ENCODE assay signal across 15 mouse cellular contexts in the genomic region with DNA sequence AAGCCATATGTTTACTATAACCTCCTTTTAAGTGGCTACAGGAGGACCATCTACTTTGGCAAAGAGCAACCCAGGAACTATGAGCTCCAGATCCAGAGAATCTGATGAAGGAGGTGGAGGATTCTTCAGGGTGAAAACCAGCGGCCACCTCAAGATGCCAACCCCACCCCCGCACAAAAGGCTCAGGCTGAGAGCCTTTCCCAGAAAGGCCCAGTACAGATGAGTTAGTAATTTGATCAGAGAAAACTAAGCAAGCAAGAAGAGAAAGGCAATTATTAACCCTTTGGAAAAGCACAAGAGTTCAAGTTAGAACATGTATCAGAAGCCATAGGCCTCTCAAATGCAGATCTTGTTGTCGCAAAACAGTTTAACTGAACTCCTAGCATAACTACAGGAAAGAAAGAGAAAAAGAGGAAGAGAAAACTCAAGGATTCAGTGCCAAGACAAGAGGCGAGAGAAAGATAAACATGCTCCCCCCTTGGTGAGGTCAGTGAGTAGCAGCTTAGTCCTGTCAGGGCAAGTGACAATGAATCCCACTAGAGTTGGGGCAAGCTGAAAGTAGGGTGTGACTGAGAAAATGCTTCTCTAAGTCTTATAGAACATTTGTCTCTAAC. TPM values are rescaled to one million over a fixed set of nuclear protein-coding genes. Genes with fewer than 3 reads are reported as not detected.
DNase-seq lines count a peak whose midpoint lies in the region; ATAC-seq and TF ChIP-seq lines count a peak whose summit lies in the region.
"Had no signal": no experiment of that assay in that cellular context is flagged by ENCODE, and none has a peak within 500 bp of the region (broad histone marks: within the 10 kb centered on the region; RNA-seq: fewer than 3 reads in every experiment).

No protein-coding gene starts in this region.

- WGBS in heart, embryonic 13.5 days: 58% methylated on average over 4 of the region's 4 CpGs
- WGBS in intestine, postnatal 0 days: 59% methylated on average over 4 of the region's 4 CpGs

- no peak overlapping the region for H3K4me2 ChIP-seq in heart, embryonic 13.5 days
- H3K4me2 ChIP-seq in intestine, postnatal 0 days (replicated peaks; ENCODE audit: low read depth): no peak overlapping the region

- DNase-seq in heart, postnatal 14 days: no peak
- DNase-seq in 416B (ENCODE audit: low read depth): peak; percentile 19
- DNase-seq in kidney, postnatal 25 days: peak; percentile 48 to 78
- DNase-seq in right cerebral cortex, postnatal 36 days (ENCODE audit: low spot score in 2 of 2): no peak
- no peak for DNase-seq in ovary, postnatal 36 days (ENCODE audit: low spot score)
- no peak for DNase-seq in thymus, postnatal 4 days
- DNase-seq: heart, adult 2 months; right cerebral cortex, postnatal 4 days; thymus, adult 18-20 months had no signal

- ATAC-seq in heart, embryonic 13.5 days (ENCODE audit: extremely low read depth, insufficient number of reproducible peaks, low FRiP score, low TSS enrichment): no peak
- ATAC-seq in intestine, postnatal 0 days: no peak

- no peak overlapping the region for H3K4me3 ChIP-seq in heart, embryonic 13.5 days
- H3K4me3 ChIP-seq in intestine, postnatal 0 days (ENCODE audit: low read depth, low read length): no peak overlapping the region
- H3K4me3 ChIP-seq: heart, adult 2 months had no signal

- peak overlapping the region; percentile 5 for H3K27ac ChIP-seq in heart, embryonic 13.5 days (replicated peaks)
- H3K27ac ChIP-seq in intestine, postnatal 0 days (ENCODE audit: low read depth, low read length): peak overlapping the region; percentile 68
- H3K27ac ChIP-seq: heart, adult 2 months had no signal

- intact Hi-C loops in heart, postnatal 14 days (cut with DNase I): no loop called here

- no peaks in the 10 kb centered on the region for H3K36me3 ChIP-seq in heart, embryonic 13.5 days
- no peaks in the 10 kb centered on the region for H3K36me3 ChIP-seq in intestine, postnatal 0 days (ENCODE audit: control insufficient read depth, insufficient read depth)

- H3K9me3 ChIP-seq in heart, embryonic 13.5 days: no peaks in the 10 kb centered on the region
- H3K9me3 ChIP-seq in intestine, postnatal 0 days (ENCODE audit: control insufficient read depth): no peaks in the 10 kb centered on the region

- H3K9ac ChIP-seq in heart, embryonic 13.5 days: no peak overlapping the region
- H3K9ac ChIP-seq in intestine, postnatal 0 days (ENCODE audit: low read depth, low read length): no peak overlapping the region

- H3K4me1 ChIP-seq in heart, embryonic 13.5 days: peaks cover 30% of the 10 kb centered on the region
- 0 out of 2 replicates have a peak, but pooled peaks cover 17% of the 10 kb centered on the region for H3K4me1 ChIP-seq in intestine, postnatal 0 days (replicated peaks; ENCODE audit: control insufficient read depth, insufficient read depth, low read length)

- peaks cover 7% of the 10 kb centered on the region for H3K27me3 ChIP-seq in heart, embryonic 13.5 days (replicated peaks)
- H3K27me3 ChIP-seq in intestine, postnatal 0 days (replicated peaks; ENCODE audit: control insufficient read depth, insufficient read depth, low read length): 0 out of 2 replicates have a peak, but pooled peaks cover 2% of the 10 kb centered on the region

- TF ChIP-seq CTCF in intestine, postnatal 0 days (IDR thresholded peaks at IDR 0.05; ENCODE audit: low read depth): no peak

RNA-seq across cellular contexts. Expression of a gene that starts 23.5 kb away (rescaled TPM):
- 0.60 and 0.66 TPM in 2 replicates for polyA plus RNA-seq in heart, embryonic 13.5 days (2015; fragmentation: Nextera tagmentation; extraction: Ambion mirVana)
- not detected for total RNA-seq in heart, postnatal 14 days (2021)
- 2.1 and 2.6 TPM in 2 replicates for polyA plus RNA-seq in intestine, postnatal 0 days (2015; fragmentation: Nextera tagmentation; extraction: Ambion mirVana)
- total RNA-seq: heart, adult 2 months; heart, postnatal 36 days; left cerebral cortex, postnatal 14 days; monocyte, adult 5-6 weeks had no signal

RNA-seq across cellular contexts. Expression of a gene that starts 27.1 kb away (rescaled TPM):
- polyA plus RNA-seq in heart, embryonic 13.5 days (2015; fragmentation: Nextera tagmentation; extraction: Ambion mirVana): 16.2 and 18.0 TPM in 2 replicates
- total RNA-seq in heart, postnatal 14 days (2021): 1 to 10 TPM; 4.6 to 4.8 TPM
- polyA plus RNA-seq in intestine, postnatal 0 days (2015; fragmentation: Nextera tagmentation; extraction: Ambion mirVana): 3.4 and 3.5 TPM in 2 replicates

RNA-seq across cellular contexts. Expression of a gene that starts 47.6 kb away (rescaled TPM):
- 0.16 and 0.22 TPM in 2 replicates for polyA plus RNA-seq in heart, embryonic 13.5 days (2015; fragmentation: Nextera tagmentation; extraction: Ambion mirVana)
- total RNA-seq in heart, postnatal 14 days (2021): under 1 TPM; 0.07 to 0.22 TPM
- polyA plus RNA-seq in intestine, postnatal 0 days (2015; fragmentation: Nextera tagmentation; extraction: Ambion mirVana): not detected in 2 replicates
- total RNA-seq: monocyte, adult 5-6 weeks had no signal

RNA-seq across cellular contexts. Expression of a gene that starts 56.8 kb away (rescaled TPM):
- 1.9 and 2.0 TPM in 2 replicates for polyA plus RNA-seq in heart, embryonic 13.5 days (2015; fragmentation: Nextera tagmentation; extraction: Ambion mirVana)
- under 1 TPM in 1 of 2 experiments, not detected in 1; 0.56 TPM for total RNA-seq in heart, postnatal 14 days (2021)
- polyA plus RNA-seq in intestine, postnatal 0 days (2015; fragmentation: Nextera tagmentation; extraction: Ambion mirVana): 0.55 and 0.56 TPM in 2 replicates
- total RNA-seq: heart, postnatal 36 days; layer of hippocampus, adult 18-20 months had no signal

Comparison
In these comparisons a context has a peak if more than half of its experiments do, and no peak if none do; other contexts are left out.
1. DNase-seq: peak in 416B (single experiment) and kidney, postnatal 25 days (2 of 2); none in heart, postnatal 14 days (0 of 2), right cerebral cortex, postnatal 36 days (0 of 2), ovary, postnatal 36 days (single experiment) and thymus, postnatal 4 days (single experiment).